Mouse (Mus musculus) brain, embryonic 18.5 days (tissue): ENCODE measurements at regions not wholly inside any gene's neighbourhood (a gene's known extent, or its start where the extent isn't known, plus 50 kb on each side); places are given as distances from the start of the nearest gene placed in this dataset.

Source experiments
- DNase-seq: peaks from one replicate; pipeline ENCODE4 v3.0.0-alpha.2; 2012; ENCODE audit warnings: low read depth, low spot score

DNA sequence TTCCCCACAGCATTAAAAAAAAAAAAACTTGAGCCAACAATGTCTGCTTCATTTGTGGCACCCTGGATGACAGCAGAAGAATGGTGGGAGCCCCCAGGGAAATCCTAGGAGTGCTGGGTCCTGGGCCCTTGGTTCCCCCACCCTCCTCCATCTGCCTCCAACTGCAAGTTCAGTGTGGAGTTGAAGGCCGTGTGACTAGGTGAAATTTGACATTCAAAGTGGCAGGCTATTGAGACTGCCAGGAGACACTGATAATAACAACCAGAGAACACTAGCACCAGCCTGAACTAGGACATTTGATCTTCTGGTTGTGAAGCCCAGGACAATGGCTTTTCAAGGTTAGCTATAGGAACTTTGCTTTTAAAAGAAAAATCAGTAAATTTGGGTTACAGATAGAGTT lies 74.0 kb downstream of the Adamts15 start:
- DNase-seq: no peak

DNA sequence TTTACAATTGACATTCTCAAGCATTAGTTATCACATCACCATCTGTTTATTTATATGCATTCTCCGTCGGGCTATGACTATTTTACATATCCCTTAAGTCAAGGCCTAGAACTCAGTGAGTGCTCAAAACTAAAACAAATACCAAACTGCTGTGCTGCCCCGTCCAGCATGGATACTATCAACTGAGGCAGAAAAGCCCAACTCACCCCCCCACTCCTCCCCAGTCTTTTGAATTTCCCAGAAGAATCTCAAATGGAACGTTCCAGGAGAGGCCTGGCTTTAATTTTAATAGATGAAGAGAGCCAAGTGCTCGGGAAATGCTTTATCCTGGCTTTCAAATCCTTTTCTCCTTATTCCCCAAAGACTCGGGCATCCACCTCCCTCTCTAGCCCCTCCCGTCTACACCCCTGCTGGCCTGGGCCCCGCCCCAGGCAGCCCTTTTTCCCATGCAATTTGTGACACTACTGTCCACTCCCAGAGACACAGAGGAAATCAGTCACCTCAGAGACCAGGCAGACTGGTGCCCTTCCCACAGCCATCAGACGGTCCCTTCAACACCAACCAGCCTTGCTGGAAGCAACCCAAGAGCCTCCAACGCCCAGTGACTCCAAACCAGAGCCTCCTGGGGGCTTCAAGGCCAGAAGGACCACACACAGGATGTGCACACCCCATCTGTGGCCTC lies 76.5 kb downstream of the Adamts15 start:
- DNase-seq: no peak

DNA sequence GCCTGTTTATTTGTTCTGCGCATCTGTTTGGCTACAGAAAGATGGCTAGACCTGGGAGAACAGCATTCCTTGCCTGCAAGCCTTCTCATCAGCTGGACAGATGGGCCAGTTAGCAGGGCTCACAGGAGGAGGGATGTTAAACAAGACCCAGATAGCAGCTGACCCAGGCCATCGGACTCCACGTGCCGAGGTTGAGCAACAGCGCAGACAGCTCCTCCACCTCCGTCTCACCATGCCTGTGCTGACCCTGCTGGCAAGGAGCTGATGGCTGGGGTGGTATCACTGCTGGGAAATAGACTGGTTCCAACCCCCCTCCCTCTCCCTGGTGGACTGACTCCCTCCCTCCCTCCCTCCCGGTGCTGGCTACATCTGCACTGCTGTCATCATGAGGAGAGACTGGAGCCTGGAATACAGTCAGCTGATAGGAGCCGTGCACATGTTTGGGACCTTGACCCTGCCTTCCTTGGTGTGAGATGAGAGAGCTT lies 78.1 kb downstream of the Adamts15 start:
- DNase-seq: no peak

DNA sequence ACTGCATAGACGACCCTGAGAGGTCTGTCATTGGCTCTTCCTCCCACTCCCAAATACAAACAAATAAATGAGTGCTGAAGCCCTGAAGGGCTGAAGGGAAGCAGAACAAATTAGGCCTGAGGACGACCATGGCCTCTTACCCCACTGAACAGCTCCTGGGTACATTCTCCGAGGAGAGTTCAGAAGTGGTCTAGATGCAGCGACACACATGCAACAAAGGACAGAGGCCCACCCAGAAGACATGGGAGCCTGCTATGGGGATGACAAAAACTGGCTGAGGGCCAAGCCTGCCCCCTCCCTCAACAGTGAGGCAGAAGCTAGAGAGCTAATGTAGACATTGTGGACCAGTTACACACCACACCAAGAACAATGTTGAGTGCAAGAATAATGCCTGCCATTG lies 87.3 kb downstream of the Adamts15 start:
- DNase-seq: no peak

DNA sequence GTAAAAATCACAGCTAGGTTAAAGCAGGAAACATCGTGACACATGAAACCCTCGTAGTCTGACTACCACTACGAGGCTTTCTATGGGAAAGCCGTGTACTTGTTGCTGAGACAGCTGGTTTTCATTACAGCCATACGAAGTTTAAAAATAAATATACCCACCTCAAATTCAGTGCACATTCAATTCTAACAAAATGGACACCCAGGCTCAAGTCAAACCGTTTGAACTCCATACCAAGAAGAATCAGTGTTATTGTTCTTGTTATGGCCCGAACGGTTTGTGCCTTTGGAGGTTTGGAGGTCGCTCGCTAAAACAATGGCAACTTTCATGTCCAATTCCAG lies 87.7 kb downstream of the Adamts15 start:
- no peak for DNase-seq

DNA sequence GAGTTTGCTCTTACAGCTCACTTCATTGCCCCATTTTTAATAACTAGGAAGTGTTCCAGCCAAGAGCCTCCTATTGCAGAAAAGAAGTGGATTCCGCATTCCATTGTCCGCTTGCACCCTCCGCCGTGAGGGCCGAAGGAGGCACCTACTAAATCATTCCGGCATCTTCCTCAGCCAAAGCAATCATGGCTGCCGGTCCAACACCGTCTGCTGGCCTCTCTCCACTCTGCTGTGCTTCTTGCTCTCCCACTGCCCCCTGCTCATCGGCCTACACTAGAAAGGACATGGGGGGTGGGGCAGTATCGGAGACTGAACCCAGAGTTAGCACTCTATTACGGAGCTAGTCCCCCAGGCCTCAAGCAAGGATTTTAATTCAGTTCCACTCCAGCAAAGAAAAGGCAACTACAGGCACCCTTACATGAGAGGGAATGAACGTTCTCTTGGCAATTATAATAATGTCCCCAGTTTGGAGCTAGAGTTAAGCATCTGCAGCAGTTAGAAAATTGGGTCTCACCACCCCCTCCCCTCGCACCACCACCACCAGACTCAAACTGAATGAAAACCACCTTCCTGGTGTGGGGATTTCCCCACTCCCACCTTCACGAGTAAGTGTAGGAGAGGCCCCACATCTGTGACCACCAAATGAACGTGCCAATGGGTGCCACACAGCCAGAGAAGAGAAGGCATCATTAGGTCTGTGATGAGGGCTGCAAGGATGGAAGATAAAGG lies 88.3 kb downstream of the Adamts15 start:
- no peak for DNase-seq

DNA sequence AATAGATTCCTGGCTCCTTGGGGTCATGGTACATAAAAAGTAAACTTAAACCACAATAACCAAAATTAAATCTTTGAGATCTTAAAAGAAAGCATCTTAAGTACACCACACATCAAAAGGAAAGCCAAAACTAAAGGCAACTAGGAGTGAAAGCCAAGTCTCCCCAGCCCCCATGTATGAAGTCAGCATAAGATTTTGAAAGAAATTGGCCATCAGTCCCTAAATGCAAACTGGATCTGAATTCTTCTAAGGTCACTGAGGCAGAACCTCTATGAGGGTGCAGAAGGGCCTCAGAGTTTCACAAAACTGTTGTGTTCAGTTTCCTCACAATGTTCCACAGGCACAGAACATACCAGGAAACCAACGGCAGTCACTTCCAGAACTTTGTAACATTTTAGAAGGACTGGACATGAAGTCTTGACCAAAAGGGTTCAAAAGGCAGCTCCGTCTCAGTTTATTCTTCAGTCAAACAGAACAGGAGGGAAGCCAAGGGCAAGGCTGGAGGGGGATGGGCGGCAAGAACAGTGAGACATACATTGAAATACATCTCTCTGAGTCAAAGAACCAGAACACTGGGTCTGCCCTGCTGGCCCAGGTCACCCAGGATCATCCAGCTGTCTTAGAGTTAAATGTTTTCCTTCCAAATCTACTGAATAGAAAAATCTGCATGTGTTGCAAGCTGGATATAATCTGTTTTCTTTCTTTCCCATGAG lies 92.9 kb downstream of the Adamts15 start:
- no peak for DNase-seq

DNA sequence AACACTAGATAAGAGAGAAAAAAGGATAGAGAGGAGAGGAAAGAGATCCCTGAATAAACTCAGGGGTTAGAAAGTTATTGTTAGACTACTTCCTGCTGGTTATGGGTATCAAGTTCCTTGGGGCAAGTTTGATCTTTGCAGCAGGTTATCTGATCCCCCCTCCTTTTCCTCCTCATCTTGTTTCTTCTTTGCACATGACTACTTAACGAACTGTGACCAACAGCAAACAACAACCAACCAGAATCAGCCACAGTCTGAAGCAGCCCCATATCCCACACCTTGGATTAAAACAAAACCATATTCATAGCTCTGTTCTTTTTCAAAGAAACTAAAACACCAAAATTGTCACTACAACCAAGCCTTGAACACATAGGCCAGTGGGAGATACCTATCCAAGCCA lies 94.5 kb downstream of the Adamts15 start:
- DNase-seq: no peak

DNA sequence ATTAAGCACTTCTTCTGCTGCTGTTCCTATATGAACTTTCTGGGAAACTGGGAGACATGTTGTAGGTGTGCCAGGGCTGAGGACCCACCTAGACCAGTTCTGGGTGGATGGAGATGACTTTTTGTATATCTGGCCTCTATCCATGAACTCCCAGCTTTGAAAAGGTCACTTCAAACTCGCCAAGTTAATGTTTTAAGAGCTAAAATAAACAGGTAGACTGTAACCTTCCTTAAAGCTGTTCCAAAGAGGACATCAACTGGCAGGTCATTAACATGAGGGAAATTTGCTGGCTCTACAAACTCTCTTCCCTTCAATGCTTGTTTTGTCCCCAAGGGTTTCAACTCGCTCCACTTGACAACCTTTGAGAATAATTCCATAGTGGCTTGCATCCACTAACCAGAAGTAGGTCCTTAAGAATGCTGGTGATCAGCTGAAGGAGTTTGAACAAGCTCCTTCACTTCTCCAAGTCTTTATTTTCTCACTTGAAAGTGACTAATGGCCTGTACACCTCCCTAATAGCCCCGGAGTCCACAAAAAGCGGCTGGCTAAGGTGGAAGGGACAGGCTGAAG lies 98.1 kb downstream of the Adamts15 start:
- DNase-seq: no peak

DNA sequence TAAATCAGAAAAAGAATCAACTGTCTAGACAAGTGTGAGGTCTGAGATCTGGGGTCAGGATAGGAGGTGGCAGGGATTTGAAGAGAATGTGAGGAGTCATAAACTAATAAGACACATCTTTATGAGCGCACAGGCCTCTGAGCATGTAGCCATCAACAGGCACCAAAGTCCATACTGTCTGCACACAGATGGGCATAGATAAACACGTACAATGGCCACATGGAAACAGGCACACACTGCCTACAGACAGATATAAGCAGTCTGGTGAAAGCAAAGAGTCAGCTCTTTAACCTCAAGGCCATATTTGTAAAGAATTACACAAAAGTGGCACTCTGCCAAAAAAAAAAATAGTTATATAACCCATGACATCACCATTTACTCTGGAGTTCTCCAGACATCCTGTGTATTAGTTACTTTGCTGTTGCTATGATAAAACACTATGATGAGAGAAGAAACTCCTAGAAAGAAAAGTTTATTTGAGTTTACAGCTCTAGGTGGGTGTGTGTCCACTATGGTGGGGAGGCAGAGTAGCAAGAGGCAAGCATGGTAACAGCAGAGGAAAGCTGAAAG lies 101.4 kb downstream of the Adamts15 start:
- DNase-seq: no peak

DNA sequence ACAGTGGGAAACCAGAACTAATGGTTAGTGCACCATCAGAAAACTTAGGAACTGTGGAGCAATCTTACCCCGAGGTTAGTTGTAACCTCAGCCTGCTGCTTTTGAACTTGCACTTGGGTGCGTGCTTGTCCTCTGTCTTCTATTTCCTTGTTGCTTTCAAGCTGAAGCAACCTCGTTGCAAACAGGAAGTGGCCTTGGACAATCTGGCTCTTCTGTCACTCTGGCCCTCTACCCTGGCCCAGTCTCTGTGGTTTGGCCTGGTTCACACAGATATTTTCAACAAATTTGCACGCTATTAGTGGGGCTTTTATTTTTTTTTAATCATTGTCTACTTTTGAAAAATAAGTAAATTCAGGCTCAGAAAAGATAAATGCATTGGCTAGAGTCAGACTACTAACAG lies 109.0 kb downstream of the Adamts15 start:
- no peak for DNase-seq

DNA sequence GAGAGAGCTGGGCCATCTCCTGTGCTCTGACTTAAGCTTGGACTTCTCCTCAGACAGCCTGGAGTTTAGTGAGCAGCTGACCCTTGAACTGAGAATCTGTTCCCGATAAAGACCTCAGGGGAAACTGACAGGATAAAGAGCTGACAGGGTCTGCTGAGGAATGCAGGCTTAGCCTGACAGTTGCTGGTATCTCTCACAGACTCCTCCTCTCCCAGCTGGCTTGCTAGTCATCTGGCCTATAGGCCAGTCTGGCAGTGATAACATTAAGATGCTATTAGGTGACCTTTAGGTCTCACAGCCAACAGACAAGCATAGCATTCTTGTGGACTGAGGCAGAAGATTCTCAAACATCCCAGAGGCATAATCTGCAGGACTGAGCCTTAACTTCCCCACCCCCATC lies 111.4 kb downstream of the Adamts15 start:
- no peak for DNase-seq

DNA sequence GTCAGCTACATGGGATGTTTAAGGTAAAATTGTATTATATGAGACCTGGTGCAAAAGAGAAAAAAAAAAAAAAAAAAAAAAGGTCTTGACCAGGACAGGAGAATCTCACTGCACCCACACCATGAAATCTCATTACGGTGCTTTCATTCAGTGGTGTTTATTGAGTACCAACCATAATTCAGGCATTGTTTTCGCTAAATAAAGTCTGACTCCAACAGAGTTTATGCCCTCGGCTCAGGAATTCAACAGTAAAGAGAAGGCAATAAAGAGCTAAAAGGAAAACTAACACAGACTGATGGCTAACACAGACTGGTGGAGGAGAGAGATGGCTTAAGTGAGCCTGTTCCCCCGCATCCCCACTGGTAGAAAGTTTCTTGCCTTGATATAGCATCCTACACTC lies 112.0 kb downstream of the Adamts15 start:
- DNase-seq: no peak

DNA sequence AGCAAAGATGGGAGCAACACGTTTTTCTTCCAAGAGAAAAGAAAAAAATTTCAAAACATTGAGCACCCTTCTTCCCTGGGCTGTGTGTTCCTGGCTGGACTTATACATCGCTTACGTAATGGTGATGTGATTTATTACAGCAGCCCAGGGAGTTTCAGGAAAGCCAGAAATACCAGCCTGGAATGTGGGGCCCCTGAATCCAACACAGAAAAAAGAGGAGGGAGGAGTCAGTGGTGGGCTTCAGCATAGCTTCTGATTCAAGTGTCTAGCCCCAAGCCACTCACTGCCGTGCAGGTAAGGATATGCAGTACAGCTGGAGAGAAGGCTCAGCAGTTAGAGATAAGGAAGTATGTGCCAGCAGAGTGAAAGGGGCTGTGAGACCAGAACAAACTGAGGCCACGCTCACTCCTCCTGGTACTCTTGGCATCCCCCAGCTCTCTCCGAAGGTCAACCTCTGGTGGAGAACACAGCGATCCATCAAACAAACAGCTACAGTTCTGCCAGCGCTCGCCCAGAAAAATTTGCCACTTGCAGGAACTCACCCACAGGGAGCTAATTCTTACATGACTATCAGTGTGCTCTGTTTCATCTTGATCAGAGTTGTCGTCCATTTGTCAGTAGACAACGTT lies 113.3 kb downstream of the Adamts15 start:
- no peak for DNase-seq

DNA sequence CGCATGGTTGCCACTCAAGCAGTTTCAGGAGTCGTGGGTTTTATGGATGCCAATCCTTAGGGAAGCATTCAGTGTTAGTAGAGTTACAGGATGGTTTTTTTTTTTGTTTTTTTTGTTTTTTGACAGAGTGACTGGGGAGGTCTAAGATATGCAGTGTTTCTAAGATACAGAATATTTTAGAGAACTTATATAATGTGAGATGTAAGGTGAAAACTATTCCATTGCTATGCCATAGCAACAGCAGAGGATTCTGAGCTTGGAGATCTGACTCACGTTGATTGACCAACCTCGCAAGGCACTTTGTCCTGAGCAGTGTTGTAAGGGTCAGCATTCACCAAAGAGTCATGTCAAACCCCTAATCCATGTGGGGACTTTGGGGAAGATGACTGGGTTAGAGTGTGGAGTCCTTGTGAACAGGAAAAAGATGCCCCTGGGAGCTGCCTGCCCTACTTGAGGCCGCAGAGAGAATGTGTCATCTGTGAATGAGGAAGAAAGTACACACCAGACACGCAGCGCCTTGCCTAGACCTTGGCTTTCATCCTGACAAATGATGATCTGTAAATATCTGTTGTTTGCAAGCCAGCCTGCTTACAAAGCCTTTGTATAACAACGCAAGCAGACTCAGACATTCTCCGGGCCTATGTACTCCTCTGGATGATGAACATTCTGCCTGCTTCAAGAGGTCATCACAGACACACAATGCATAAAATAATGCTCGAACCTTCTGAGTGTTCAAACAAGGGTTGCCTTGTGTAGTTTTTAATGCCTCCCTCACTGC lies 118.3 kb downstream of the Adamts15 start:
- no peak for DNase-seq

DNA sequence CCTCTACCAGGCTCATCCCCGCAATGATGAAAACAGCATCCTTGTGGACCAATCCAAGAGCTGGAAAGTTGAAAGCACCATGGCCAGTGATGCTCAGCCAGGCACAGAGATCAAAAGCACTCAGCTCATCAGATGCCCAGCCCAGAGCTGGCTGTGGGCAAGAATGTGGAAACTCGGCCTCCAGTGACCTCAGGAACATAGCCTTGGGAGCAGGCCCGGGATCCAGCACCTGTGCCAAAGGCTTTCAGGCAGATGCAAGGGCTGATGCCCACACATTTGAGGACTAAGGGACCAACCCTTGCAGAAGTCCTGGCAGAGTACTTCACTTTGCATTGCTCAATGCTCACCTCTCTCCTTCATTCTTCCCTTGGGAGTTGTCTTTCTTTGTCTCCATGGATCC lies 119.4 kb downstream of the Adamts15 start:
- no peak for DNase-seq

DNA sequence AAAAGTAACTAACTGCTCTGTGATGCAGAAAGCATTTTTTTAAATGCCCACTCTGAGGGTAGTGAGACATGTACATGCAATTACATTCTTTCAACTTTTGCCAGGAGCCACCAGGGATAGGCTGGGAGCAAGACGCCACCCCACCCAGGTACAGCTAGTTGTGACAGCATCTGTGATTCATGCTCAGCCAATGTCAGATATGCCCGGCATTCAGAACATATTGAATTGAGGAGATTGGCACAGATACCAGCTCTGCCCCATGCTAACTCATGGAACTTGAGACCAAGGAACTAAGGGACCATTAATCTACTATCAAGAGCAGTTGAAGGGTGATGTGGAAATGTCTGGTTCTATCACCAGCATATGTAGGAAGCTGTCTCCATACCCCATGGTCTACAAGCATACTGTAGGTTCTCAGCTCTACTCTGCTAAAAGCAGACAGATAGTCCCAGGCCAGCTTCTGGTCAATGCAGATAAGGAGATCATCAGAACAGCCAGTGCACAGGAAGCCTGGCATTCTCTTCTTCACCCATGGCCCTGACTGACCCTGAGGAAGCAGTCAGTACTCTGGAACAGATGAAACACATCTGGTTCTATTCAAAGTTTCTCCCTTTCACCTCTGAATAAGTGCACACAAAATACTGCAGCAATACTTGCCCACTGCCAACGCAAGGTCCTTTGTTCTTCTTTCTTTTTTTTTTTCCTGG lies 127.4 kb downstream of the Adamts15 start:
- no peak for DNase-seq

DNA sequence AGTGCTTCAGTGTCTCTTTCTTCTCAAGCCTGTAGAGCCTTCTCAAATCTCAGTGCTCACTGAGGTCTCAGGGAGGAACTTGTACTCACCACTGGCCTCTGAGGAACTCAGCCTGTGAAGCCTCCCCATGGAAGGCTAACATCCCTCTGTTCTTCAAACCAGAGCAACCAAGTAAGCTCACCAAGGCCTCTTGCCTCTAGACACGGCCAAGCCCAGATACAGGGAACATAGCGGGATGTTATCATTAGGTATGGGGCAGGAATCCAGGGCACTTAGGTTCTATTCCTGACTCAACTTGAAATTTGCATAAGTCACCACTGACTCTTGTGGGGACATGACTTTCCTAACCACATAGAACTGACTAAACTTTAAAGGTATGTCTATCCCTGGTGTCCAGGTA lies 141.0 kb downstream of the Adamts15 start:
- DNase-seq: no peak

DNA sequence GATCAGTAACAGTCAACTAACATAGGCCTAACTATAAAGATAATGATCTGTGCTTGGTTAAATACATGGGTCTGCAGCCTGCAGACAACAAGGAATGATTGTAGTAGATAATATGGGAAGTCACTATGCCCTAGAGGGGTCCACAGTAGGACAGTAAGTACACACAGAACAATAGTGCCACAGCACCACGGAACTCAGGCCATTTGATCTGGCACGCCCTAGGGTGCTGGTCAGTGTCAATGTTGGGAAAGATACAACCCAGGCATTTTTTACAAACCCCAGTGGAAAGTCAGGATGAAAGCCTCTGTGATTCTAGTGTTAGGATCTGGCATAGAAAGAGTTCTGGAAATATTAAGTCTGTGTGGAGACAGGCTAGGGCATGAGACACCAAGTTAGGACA lies 144.4 kb downstream of the Adamts15 start:
- no peak for DNase-seq

DNA sequence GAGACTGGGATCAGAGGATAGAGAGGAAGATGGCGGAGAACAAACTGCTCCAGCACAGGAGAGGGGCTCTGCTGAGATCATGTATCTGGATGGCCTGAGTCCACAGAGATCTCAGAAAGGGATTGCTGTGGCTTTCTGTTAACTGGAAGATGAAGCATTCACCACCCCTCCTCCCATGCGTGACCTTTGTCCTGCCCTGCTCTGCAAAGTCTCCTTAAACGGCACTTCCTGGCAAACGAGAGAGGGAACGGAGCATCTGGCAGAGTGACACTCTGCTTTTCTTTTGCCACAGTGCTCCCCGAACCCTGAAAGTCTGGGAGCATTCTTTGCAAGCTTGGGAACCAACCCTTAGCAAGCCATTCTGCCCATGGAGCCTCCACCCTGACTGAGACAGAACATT lies 147.1 kb downstream of the Adamts15 start:
- no peak for DNase-seq
